Mouse (Mus musculus) T-cell, adult 2 months (primary cell): ENCODE measurements at regions not wholly inside any gene's neighbourhood (a gene's known extent, or its start where the extent isn't known, plus 50 kb on each side); places are given as distances from the start of the nearest gene placed in this dataset.

ENCODE experiments used
- DNase-seq: peaks from one replicate; pipeline ENCODE4 v3.0.0; 2022; ENCODE audit warnings: low spot score

- DNase-seq: no peak
Measured at GRCm38 (mm10) chr3:20590143-20590542, 223.2 kb upstream of the Agtr1b start.

- DNase-seq: no peak
Measured at GRCm38 (mm10) chr3:20551563-20551962, 184.6 kb upstream of the Agtr1b start.

DNA sequence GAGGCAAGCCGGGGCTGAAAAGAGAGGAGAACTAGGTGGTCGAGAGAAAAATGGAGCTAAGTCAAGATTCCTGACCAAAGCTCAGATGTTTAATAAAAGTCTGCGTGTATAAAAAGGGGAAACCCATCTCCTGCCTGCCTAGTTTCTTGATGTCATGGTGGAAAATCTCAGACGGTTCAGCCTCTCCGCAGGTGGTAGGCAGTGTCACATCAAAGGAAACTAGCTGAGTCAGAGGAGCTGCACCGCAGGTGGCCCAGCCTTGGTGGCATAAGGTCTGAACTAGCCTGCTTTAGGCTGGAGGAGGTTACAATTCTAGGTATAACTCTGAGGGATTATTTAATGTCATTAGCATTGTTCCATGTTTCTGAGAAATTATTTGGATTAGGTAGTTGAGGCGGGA lies 177.0 kb upstream of the Agtr1b start:
- DNase-seq: no peak

GRCm38 (mm10) chr3:20538492-20539004 lies 171.6 kb upstream of the Agtr1b start:
- DNase-seq: no peak

DNA sequence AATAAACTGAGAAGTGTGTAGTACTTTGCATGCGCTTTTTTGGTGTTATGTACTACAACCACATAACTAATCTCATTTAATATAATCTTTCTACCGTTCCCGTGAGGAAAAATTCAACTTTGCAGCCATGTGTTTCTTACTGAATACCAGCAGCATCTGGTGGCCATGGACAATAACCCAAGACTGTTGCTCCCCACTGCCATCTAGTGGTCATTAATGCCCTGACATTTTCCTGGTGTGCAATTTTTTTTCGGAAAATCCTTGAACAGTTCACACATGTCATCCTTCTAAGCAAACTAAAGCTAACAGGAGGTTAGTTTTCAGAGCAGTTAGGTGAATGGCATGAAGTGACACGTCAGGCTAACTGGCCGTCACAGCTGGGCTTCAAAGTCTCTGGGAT lies 153.8 kb upstream of the Agtr1b start:
- no peak for DNase-seq

GRCm38 (mm10) chr3:20509192-20509591 lies 142.2 kb upstream of the Agtr1b start:
- peak; percentile 26 for DNase-seq

DNA sequence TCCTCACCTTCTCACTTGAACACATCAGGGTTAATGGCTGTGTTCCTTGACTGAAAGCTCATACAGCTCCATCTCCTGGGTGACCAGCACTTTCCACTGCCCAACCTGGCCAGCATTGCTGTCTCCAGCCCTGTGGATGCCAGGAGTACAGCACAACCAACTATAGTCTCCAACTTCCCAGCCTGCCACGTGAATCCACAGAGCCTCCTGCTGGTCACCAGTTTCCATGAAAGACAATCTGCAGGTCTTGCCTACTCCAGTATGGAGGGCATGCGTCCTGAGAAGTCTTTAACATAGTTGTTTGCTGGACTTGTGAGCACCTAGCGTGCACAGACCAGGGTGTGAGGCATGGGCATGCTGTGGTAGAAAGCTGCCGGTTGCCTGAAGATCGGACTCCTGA lies 138.6 kb upstream of the Agtr1b start:
- no peak for DNase-seq
